Mouse (Mus musculus) spleen, postnatal 10 days (tissue): Measurements from ENCODE around the gene Zfp61.

Source experiments
- DNase-seq, 2 experiments: peaks; one replicate each; pipeline ENCODE4 v3.0.0; 2021 to 2022; ENCODE audit warnings: low spot score in 2 of 2

The Zfp61 gene

GRCm38 (mm10) chr7:24300771-24301282, at the start of gene Zfp61:
Gene Zfp61 (minus strand): TSS chr7:24301232.
- DNase-seq = peak; percentile 18 to 55

GRCm38 (mm10) chr7:24348896-24349295, 47.9 kb upstream of the Zfp61 start, which contains the start of gene Lypd5:
Gene Lypd5 (plus strand): TSS chr7:24349196.
- no peak for DNase-seq

- peak in 1 of 2 experiments; percentile 30 for DNase-seq
Observed at GRCm38 (mm10) chr7:24346444-24346843, 45.4 kb upstream of the Zfp61 start.

GRCm38 (mm10) chr7:24343701-24344272, 42.8 kb upstream of the Zfp61 start:
- DNase-seq = no peak

GRCm38 (mm10) chr7:24338241-24338640, 37.2 kb upstream of the Zfp61 start:
- DNase-seq = no peak

- peak; percentile 68 to 88 for DNase-seq
Observed at GRCm38 (mm10) chr7:24335699-24336309, 34.8 kb upstream of the Zfp61 start.

GRCm38 (mm10) chr7:24333304-24333986, 32.4 kb upstream of the Zfp61 start, which contains the start of gene Tescl:
Gene Tescl (minus strand): TSS chr7:24333936.
- DNase-seq = no peak

GRCm38 (mm10) chr7:24327281-24327975, 26.4 kb upstream of the Zfp61 start:
- DNase-seq = no peak

GRCm38 (mm10) chr7:24326273-24327135, 25.5 kb upstream of the Zfp61 start:
- DNase-seq = no peak

- no peak for DNase-seq
Observed at GRCm38 (mm10) chr7:24325675-24326128, 24.7 kb upstream of the Zfp61 start.

- DNase-seq = no peak
Observed at GRCm38 (mm10) chr7:24325197-24325596, 24.2 kb upstream of the Zfp61 start.

GRCm38 (mm10) chr7:24322593-24322992, 21.6 kb upstream of the Zfp61 start:
- no peak for DNase-seq

- DNase-seq = no peak
Observed at GRCm38 (mm10) chr7:24318942-24319341, 17.9 kb upstream of the Zfp61 start.

- peak; percentile 70 to 90 for DNase-seq
Observed at GRCm38 (mm10) chr7:24316567-24317092, 15.6 kb upstream of the Zfp61 start, which contains the start of gene Zfp94. Gene Zfp94 (minus strand): TSS chr7:24316666.

GRCm38 (mm10) chr7:24315726-24316566, 14.9 kb upstream of the Zfp61 start:
- DNase-seq = no peak

- peak in 1 of 2 experiments; percentile 15 for DNase-seq
Observed at GRCm38 (mm10) chr7:24299823-24300481, 1.1 kb downstream of the Zfp61 start.

- DNase-seq = peak; percentile 58 to 84
Observed at GRCm38 (mm10) chr7:24298973-24299708, 1.9 kb downstream of the Zfp61 start.

GRCm38 (mm10) chr7:24298635-24298972, 2.4 kb downstream of the Zfp61 start:
- DNase-seq = no peak
